Mouse (Mus musculus): Measurements from ENCODE around the gene Susd2.

Susd2 gene

DNA sequence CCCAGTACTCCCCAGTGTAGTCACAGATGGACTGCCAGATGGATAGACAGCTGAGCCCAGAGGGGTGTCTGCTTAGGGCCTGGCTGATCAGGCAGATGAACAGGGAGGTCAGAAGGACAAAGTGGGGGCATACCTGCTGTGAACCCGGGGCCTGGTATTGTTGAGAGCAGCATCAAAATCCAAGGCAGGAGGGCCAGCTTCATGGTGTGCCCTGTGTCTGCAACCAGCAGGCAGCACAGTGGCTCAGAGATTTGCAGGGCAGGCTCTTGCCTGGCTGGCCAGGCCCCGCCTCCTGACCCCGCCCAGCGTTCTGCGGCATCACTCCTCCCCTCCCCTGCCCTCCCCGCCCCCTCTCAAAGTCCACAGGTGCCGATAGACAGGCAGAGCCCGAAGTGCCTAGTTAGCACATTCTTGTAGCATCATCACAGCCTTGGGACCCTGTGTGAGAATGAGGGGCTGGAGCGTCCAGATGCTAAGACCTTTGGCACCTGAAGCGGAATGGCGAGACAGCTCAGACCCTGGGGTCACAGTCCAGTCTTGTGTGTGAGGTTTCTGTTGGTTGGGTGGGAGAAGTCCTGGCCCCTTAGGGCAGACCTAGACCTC lies at the start of gene Susd2:
Gene Susd2 (minus strand): TSS at position 268 of the 603 bp plus-strand sequence.
- peak; percentile 68 to 80 for DNase-seq (ENCODE audit: low spot score in 2 of 2)

DNA sequence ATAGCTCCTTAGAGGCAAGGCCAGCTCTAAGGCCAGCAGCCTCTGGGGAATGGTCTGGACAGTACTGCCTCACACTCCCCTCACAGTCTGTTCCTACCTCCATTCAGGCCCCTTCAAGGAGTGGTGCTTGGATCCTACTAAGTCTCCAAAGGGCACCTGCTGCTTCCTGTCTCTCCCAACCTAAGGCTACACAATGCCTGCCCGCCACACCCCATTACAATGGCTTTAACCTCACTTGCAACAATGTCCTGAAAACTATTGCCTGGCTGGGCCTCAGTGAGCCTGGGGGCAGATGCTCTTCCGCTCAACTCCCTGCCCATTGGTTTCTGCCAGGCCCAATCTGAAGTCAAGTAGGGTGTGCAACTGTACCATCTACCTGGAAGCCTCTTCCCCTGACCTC lies 44.8 kb upstream of the Susd2 start:
- no peak for DNase-seq (ENCODE audit: low spot score in 2 of 2)

DNA sequence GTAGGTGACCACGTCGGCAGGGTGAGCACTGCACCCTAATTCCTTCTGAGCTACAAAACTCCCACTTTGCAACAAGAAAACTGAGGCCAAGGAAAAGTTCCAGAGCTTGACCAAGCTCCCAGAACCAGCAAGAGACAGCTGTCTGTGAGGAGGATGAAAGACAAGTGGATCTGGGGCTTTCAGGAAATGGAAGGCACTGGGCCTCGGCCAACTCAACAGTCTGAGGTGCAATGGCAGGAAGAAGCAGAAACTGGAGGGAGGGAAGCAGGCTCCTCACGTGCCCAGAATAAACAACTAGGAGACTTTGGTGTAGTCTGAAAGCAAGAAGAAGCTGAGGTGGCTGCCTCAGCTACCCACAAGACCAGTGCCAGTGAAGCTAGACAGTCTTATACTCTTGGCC lies 42.9 kb upstream of the Susd2 start:
- no peak for DNase-seq (ENCODE audit: low spot score in 2 of 2)

DNA sequence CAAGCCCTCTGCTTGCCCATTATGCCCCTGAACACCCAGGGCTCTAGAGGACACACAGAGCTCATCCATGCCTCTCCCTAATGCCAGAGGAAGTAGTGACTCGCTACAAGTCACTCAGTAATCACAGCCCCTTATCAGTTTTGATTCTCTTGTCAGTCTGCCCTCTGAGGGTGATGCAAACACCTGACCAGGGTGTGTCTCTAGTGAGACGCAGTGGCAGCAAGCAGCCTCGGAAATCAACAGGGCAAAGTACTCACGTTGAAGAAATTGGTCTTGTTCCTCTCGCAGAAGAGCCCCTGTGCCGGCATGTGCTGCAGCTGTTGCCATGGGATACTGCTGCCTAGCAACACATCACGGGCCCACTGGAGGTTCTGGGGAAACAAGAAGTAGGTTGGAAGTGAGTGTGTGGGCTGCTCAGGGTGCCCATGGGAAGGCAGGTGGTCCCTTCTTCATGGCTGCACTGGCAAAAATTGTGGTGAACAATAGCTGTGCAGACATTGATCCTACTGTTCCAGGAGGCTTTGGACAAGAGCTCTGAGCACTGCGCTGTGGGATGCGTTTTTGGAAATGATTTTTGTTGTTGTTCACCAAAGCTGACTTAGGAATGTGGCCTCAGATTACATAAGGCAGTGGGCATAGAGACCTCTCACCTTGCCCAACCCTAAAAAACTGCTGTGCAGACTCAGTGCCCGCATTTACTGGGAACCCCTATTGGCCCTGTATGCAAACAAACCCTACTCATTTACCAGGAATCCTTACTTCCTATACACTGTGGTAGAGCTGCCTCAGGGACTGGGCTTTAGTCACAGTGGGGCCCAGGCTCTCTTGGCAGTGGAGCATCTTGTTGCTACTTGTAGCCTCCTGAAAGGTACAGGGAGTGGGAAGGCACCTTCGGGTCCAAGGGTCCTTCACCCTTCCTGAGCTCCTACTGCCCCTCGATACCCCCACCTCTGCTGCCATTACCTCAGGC lies 40.5 kb upstream of the Susd2 start:
- no peak for DNase-seq (ENCODE audit: low spot score in 2 of 2)

DNA sequence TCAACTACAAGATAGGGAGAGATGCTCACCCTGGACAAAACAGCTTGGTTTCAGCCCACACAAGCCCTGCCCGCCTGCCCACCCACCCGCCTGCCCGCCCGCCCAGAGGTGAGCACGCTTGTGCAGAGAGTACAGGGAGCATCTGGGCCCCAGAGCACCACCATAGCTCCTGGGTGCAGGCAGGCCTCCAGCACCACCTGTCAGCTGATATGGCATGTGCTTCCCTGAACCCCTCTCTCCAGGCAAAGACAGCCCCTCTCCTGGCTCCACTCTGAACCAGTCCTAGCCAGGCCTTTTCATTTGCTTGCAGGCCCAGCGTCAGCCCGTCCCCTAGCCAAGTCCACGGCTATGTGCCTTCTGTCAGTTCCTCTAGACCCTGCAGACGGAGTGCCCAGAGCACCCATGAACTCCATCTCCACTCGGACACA lies 36.8 kb upstream of the Susd2 start:
- DNase-seq (ENCODE audit: low spot score in 2 of 2): no peak

DNA sequence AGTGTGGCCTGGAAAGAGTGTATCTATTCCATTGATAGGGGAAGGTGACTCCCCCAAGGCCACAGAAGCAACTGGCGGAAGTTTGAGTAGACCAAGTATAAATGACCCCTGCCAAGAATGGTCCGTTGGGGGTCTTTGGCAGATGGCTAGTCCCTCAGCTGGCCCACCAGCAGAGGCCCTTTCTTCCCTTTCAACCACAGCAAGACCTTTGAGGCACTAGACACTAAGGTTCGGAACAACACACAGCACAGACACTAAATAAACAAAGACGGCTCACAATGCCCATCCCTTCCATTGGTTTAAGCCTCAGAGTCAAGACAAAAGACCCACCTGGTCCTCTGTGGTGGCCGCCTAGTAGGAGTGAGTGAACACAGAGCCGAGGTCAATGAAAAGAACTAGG lies 35.4 kb upstream of the Susd2 start:
- no peak for DNase-seq (ENCODE audit: low spot score in 2 of 2)

DNA sequence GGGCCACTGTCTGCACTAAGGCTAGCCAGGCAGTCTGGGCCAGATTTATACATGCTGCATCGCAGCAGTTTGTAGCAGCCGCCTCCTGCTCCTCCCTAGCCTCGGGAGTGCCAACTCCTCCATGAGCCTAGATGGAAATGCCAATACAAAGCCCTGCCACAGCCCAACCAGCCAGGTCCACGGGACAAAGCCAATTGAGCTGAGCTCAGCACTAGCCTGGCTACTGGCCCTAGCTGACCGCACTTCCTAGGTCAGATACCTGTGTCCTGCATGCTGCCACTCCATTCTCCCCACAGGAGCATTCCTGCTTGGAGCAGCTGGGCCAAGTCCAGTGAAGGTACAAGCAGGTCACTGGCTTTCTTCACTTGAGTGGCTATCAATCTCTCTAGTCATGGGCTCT lies 34.2 kb upstream of the Susd2 start:
- DNase-seq (ENCODE audit: low spot score in 2 of 2): no peak

DNA sequence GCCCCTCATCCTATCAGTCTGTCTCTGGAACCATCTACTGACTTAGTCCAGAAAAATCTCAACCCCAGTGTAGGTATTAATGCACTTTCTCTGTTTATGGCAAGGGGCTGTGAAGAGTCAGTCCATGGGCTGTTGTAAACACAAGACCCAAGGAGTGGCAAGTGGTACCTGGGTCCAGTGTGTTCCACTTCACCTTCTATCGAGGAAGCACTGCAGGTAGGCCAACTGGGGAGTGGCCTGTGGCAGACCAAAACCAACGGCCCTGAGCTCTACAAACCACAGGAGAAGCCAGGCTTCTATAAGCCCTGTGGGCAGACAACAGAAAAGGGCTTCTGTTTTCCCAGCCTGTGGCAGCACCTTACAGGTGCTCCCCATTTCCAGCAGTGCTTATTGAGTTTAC lies 33.8 kb upstream of the Susd2 start:
- no peak for DNase-seq (ENCODE audit: low spot score in 2 of 2)

DNA sequence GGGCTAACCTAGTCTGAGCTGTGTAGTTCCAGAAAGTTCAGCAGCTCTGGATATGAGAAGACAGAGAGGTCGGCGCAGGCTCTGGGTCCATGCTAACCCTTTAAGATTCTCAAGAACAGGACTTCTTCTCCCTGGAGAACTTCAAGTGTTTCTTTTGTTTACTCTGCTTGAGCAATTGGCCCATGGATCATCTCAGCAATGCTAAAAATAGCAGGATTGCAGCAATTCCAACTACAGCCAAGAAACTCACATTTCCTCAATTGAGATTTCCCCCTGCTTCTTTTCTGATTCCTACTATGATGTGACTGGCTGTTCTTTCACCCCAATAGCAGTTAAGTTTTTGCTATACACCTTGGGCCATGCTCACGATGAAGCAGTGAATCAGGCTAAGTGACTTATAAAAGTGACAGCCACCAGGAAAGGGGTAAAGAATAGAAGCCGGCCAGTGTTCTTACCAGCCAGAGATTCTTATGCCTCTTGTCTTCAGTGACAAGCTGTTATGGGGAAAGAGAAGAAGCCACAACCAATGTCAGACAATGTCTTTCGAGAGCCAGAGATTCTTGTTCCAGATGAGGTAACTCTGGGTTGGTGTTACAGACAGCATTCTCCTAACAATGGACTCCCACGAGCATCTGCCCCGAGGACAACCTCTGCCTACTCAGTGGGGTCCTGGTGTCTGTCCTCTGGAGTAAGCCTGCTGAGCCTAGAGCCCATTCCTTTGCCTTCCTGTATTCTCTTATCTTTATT lies 33.2 kb upstream of the Susd2 start:
- DNase-seq (ENCODE audit: low spot score in 2 of 2): no peak

DNA sequence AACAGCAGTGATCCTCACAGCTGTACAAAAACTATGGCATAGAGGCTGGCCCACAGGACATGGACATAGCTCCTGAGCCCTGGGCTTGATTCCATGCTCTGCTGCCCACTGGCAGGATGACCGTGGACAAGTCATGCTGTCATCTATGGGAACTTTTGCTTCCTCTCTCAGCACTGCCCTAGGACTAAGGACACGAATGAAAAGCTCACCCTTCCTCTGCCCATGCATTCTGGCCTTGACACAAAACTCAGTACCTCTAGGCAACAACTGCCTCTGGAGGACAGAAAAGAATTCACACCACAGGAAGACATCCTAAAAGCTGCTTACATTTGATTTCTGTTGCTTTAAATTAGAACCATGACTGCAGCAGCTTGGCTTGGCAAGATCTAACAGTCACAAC lies 32.5 kb upstream of the Susd2 start:
- DNase-seq (ENCODE audit: low spot score in 2 of 2): no peak

DNA sequence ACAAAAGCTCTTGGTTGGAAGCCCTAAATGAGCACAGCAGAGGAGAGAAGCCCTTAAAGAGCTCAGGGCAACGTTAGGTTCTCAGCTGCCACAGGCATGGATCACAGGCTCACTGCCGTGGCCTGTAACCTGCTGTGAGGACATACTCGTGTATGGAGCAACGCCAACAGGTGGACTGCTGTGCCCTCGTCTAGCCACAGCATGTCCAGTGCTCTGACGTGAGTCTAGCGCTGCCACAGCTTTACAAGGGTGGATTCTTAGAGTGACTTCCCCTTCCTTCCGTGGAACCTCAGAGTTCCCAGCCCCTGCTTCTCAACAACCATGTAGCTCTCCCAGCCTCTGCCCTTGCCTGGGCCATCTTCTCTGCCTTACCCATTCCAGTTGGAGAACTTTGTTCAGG lies 31.8 kb upstream of the Susd2 start:
- no peak for DNase-seq (ENCODE audit: low spot score in 2 of 2)

DNA sequence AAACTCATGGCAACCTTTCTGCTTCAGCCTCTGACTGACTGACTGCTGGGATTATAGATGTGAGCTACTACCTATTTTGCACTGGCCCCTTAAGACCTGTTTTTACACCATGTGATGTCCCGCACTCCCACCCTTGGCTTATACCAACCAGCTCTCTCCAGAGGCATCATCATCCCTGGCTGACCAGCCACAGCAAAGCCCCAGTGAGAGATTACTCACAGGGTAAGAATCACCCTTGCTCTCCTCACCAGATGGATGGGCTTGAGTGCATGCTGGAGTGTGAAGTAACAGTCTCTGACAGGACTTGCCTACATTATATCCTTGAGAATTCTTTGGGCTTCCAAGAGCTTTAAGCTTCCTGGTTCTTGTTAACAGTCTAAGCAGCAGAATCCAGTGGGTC lies 26.1 kb upstream of the Susd2 start:
- no peak for DNase-seq (ENCODE audit: low spot score in 2 of 2)

DNA sequence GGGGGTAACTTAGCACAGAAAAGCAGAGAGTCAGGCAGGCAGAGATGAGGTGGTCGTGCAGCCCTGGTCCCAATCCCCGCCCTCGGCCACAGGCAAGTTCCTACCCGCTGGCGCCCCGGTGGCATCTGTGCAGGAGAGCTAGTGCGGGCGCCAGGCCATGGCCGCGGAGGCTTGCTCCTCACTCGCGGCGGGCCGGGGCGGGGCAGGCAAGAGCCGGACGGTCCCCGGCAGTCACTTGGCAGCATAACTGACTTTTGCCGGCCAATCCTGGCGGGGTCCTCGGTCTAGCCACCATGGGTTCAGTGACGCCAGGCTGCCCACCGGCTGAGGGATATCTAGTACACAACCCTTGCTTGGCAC lies 24.1 kb upstream of the Susd2 start:
- DNase-seq (ENCODE audit: low spot score in 2 of 2): peak; percentile 75 to 91

DNA sequence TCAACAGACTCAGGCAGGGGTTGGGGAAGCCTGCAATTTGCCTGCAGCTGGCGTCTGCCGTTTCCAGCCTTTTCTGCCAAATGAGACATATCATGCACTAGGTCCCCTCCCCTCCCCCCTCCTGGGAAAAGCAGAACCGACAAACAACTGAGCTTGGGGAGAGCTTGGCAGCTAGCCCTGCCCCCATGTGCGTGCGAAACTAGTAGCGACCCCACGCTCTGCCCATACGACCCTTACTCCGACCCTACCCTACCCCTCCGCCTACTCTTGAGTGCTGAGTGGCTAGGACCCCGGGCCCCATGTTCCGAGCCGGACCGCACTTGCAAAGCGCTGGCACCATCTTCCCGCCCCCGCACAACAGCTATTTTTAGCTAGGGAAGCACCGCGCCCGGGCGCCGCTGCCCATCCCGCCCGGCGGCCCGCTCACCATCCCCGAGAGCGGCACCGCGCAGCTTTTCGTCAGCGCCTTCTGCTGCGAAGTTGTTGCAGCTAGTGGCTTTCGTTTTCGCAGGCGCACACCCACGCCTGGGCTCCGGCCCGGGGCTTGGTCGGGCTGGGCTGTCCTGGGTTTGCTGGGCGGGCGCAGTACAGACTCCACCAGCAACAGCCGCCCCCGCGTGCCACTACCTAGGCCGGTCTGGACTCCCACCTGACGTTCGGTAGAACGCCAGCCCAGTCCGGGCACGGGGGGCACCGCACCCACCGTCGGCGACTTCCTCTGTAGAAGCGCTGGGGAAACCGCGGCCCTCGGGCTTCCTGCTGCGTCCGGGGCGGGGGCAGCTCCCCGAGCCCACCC lies 23.5 kb upstream of the Susd2 start:
- DNase-seq (ENCODE audit: low spot score in 2 of 2): peak; percentile 65 to 88

DNA sequence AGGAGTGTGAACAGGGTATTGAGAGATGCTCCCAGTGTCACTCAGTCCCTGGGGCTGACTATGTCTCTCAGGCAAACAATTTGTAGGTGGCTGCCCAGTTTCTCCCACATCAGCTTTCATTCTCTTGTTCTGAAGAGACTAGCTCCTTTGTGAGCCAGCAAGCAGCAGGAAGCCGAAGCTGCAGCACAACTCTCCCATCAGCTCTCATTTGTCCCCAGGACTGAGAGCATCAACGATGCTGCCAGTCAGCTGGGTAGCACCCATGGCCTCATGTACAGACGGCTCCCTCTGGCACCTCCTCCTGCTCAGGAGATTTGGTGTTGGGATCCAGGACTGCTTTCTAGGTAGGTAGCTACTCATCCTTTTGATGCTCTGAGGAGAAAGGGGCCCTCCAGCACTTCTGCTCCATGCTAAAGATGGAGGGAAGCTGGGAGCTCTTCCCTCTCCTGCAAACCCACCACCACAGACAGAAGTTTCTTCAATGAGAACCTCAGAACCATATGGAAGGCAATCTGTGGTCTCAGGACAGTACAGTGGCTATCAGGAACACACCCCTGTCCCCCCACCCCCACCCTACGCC lies 22.7 kb upstream of the Susd2 start:
- DNase-seq (ENCODE audit: low spot score in 2 of 2): no peak

DNA sequence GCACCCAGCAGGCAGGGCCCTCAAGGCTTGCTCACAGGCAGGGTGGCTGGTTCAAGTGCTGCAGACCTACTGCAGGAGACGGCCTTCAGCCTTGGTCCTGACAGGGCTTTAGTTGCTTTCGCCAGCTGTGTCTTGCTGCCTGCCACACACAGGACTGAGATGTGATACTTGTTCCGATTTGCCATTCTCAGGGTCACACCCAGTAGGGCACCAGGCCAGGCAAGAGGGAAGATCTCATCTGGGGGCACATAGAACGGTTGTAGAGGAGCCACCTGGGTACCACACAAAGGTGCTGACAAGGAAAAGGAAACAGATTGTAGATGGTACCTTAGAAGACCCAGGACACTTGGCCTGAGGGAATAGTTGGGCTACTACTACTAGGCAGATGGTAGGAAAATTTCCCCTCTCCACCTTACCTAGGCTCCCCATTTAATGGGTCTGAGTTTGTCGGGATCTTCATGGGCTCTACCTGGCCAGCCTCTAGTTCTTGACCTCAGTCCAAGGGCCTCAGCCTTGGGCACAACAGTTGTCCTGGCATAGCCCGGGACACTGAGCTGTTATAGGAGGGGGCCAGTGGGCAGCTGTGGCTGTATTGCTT lies 21.0 kb upstream of the Susd2 start:
- no peak for DNase-seq (ENCODE audit: low spot score in 2 of 2)

DNA sequence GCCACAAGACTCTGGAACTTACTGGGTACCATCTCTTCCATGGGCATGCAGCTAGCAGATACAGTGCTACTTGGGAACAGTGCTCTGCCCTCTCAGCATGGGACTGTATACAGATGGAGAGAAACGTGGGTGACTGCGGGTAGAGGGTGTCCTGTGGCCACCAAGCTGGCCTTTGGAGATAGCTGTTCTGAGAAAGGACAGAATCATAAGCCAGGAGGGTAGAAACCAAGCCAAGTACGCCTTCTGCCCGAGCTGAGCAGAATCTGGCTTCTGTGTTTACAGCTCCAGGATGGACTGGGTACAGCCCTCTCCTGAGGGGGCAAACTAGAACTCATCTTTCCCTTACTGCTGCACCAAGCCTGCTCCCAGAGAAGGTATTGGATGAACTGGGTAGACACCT lies 18.8 kb upstream of the Susd2 start:
- no peak for DNase-seq (ENCODE audit: low spot score in 2 of 2)

DNA sequence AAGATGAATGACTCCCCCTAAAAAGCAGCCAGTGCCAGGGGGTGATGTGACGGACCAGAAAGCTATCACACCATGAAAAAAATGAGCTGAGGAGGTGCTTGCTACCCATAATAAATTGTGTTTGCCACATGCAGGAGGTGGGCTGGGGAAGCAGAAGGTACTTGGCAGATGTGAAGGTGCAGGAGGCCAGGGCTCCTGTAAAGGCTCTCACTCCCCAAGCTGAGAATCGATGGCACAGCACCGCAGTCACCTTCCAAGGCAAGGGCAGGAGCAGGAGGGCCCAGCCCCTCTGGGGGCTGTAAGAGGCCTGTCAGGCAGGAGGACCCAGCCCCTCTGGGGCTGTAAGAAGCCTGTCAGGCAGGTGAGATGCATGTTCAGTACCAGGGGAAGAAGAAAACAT lies 18.1 kb upstream of the Susd2 start:
- DNase-seq (ENCODE audit: low spot score in 2 of 2): no peak

DNA sequence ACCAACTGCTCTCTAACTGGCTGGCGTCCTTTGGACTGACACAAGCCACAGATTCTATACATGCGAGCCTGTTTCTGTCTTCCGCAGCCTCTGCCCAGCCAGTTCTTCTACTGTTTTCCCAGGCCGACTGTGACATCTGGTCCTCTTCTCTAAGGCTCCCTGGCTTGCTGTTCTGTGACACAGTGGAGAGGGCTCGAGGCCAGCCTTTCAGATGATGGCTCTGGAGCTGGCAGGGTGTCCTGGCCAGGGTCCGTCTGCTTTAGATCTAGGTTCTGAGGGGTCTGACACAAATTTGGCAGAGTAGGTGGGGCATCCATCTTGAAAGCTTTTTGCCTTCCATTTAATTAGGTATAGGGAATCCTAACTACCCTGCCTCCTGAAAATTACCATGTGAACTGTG lies 17.6 kb upstream of the Susd2 start:
- DNase-seq (ENCODE audit: low spot score in 2 of 2): no peak

DNA sequence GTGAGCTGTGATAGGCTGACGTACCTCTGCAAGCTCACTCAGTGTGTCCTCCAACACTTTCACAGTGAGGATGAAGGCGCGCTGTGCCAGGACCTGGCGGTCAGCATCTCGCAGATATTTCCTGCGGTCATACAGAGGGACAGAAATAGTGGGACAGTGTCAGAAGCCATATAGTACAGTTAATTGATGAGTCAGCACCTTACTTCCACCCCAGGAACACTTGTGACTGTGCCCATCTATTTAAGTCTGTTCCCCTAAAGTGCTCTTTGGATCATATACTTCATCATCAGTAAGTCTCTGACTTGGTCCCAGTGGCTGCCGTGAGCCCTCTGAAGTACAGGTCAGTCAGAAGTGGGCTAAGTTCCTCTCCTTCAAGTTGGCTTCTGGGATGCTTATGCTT lies 14.0 kb upstream of the Susd2 start:
- no peak for DNase-seq (ENCODE audit: low spot score in 2 of 2)

DNA sequence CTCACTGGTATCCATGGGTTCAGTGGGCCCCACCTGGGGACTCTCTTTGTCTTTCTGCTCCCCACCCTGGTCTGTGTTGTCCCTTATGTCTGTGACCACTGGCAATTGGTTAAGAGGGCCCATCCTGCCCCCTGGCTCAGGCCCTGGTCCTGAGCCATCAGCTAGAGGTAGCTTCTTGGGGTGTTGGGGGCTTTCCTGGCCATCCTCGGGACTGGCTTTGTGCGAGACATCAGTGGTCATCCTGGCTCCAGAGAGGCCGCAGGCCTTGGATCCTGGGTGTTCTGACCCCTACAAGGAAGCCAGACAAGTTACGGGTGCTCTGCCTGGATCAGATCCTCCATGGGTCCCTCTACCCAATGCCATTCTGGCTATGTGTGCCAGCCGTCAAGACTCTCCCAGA lies 13.4 kb upstream of the Susd2 start:
- DNase-seq (ENCODE audit: low spot score in 2 of 2): no peak

All from spleen, postnatal 4 days (tissue).